Mouse (Mus musculus): Measurements from ENCODE around the gene Snx10.

The Snx10 gene

GRCm38 (mm10) chr6:51636019-51636568, 112.4 kb downstream of the Snx10 start:
- DNase-seq (ENCODE audit: low read depth, low spot score), result no peak

Data from embryo, embryonic 11.5 days (tissue).